Mouse (Mus musculus): ENCODE results near the gene Snrpg. TPM values are rescaled to one million over a fixed set of nuclear protein-coding genes. Genes with fewer than 3 reads are reported as not detected.

Snrpg gene
- total RNA-seq, 4 experiments from 2014 or later = 44.1 to 77.4 (median 71.6) TPM

GRCm38 (mm10) chr6:86398986-86399385, 27.9 kb downstream of the Snrpg start:
- DNase-seq (ENCODE audit: low spot score in 2 of 2) = no peak

GRCm38 (mm10) chr6:86399995-86400394, 28.9 kb downstream of the Snrpg start:
- DNase-seq (ENCODE audit: low spot score in 2 of 2) = no peak

- DNase-seq (ENCODE audit: low spot score in 2 of 2) = peak in 1 of 2 experiments; percentile 42
These were observed 29.9 kb downstream of the Snrpg start for GRCm38 (mm10) chr6:86400972-86401371.

GRCm38 (mm10) chr6:86402681-86403607, 31.8 kb downstream of the Snrpg start:
- DNase-seq (ENCODE audit: low spot score in 2 of 2) = no peak

GRCm38 (mm10) chr6:86403728-86404099, 32.6 kb downstream of the Snrpg start:
- peak; percentile 89 to 97 for DNase-seq (ENCODE audit: low spot score in 2 of 2)

GRCm38 (mm10) chr6:86404100-86404861, 33.2 kb downstream of the Snrpg start, which contains the start of gene Tia1:
Gene Tia1 (plus strand): TSS chr6:86404219.
- DNase-seq (ENCODE audit: low spot score in 2 of 2) = peak; percentile 96 to 97

GRCm38 (mm10) chr6:86404996-86405395, 33.9 kb downstream of the Snrpg start:
- no peak for DNase-seq (ENCODE audit: low spot score in 2 of 2)

GRCm38 (mm10) chr6:86406306-86406705, 35.2 kb downstream of the Snrpg start:
- no peak for DNase-seq (ENCODE audit: low spot score in 2 of 2)

GRCm38 (mm10) chr6:86418711-86419110, 47.6 kb downstream of the Snrpg start:
- no peak for DNase-seq (ENCODE audit: low spot score in 2 of 2)

GRCm38 (mm10) chr6:86419239-86419638, 48.1 kb downstream of the Snrpg start:
- DNase-seq (ENCODE audit: low spot score in 2 of 2) = no peak

- DNase-seq (ENCODE audit: low spot score in 2 of 2) = no peak
These were observed 49.4 kb downstream of the Snrpg start for GRCm38 (mm10) chr6:86420491-86420890.

GRCm38 (mm10) chr6:86426358-86426757, 55.3 kb downstream of the Snrpg start, which contains the start of gene Gm44790:
Gene Gm44790 (plus strand): TSS chr6:86426658.
- DNase-seq (ENCODE audit: low spot score in 2 of 2) = no peak

Other genes starting within 250 kb of the Snrpg start
- gene Tgfa, start 176.1 kb upstream of the Snrpg start, total RNA-seq (2022) = 10 to 100 TPM; 24.5 to 29.9 (median 26.2) TPM
- gene Fam136a, start 5.7 kb upstream of the Snrpg start, total RNA-seq (2022) = 10 to 100 TPM; 24.4 to 27.8 (median 27.3) TPM
- 100 to 1,000 TPM; 115 to 135 (median 124) TPM for gene Pcyox1, start 25.9 kb downstream of the Snrpg start, total RNA-seq (2022)
- gene Tia1, start 32.9 kb downstream of the Snrpg start, total RNA-seq (2022) = 100 to 1,000 TPM; 105 to 159 (median 144) TPM
- gene Gm44790, start 55.4 kb downstream of the Snrpg start, total RNA-seq (2022) = 1 to 10 TPM in 2 of 4 experiments, not detected in 2; 1.1 to 1.9 TPM
- gene C87436, start 67.1 kb downstream of the Snrpg start, total RNA-seq (2022) = 10 to 100 TPM; 18.4 to 24.0 (median 19.7) TPM
- gene Pcbp1, start 155.0 kb downstream of the Snrpg start, total RNA-seq (2022) = 100 to 1,000 TPM; 172 to 184 (median 178) TPM